Mouse (Mus musculus): Measurements from ENCODE around the gene Ly6g5c.

Gene Ly6g5c

GRCm38 (mm10) chr17:35140490-35140996 lies 32.5 kb downstream of the Ly6g5c start:
- DNase-seq (ENCODE audit: low spot score in 2 of 2) = no peak

- DNase-seq (ENCODE audit: low spot score in 2 of 2) = no peak
Observed at GRCm38 (mm10) chr17:35141971-35142370, 33.9 kb downstream of the Ly6g5c start.

- no peak for DNase-seq (ENCODE audit: low spot score in 2 of 2)
Observed at GRCm38 (mm10) chr17:35146139-35146538, 38.1 kb downstream of the Ly6g5c start.

DNA sequence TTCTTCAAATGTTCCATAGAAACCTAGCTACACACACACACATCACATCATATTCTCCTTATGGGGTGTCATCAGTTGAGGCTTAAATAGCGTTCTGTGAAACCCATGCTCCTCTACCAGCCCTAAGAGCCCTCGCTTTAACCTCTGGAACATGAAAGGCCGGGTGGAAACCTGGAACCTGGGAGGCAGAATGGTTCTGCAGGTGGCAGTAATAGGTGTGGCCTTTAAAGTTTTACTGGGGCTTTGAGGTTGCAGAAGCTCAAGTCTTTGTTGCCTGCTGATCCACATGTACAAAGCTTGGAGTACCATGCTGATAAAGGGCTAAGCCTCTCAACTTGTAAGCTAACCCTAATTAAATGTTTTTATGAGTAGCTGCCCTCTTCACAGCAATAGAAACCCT lies 39.3 kb downstream of the Ly6g5c start:
- no peak for DNase-seq (ENCODE audit: low spot score in 2 of 2)

GRCm38 (mm10) chr17:35147922-35148639 lies 40.0 kb downstream of the Ly6g5c start:
- DNase-seq (ENCODE audit: low spot score in 2 of 2) = no peak

GRCm38 (mm10) chr17:35152121-35152520 lies 44.0 kb downstream of the Ly6g5c start:
- DNase-seq (ENCODE audit: low spot score in 2 of 2) = no peak

- DNase-seq (ENCODE audit: low spot score in 2 of 2) = no peak
Observed at GRCm38 (mm10) chr17:35153077-35153476, 45.0 kb downstream of the Ly6g5c start.

DNA sequence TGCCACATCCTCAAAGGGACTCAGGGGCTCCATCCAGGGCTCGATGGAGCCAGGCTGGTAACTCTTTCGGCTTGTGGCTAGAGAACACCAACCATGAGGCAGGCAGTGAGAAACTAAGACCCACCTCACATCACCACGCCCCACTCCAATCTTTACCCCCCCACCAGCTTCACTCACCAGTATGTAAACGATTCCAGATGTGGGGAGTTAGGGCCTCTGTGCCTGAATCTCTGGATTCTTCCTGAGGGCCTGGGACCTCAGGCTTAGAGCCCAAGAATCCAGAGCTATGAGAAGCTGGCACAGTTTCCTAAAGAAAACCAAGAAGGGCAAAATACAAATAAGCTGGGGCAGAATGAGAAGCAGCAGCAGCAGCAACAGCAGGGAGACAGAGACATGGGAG lies 45.9 kb downstream of the Ly6g5c start:
- DNase-seq (ENCODE audit: low spot score in 2 of 2) = no peak

DNA sequence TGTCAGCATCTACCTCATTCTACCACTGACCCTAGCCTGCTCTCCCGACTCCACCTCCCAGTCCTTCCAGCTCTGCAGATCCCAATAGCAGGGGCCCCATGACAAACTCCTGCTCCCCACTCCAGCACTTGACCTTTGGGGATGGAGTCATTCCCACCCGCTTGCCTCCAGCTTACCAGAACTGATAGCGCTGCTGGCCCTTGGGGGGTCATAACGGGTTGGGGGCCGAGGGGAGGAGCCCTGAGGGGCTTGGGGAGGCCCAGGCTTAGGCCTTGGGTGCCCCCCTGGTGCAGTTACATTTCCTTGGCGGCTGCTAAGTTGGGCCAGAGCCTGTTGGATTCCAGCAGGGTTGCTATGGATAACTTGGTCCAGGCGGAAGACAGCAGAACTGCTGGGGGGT lies 46.5 kb downstream of the Ly6g5c start:
- no peak for DNase-seq (ENCODE audit: low spot score in 2 of 2)

- DNase-seq (ENCODE audit: low spot score in 2 of 2) = no peak
Observed at GRCm38 (mm10) chr17:35155451-35155850, 47.4 kb downstream of the Ly6g5c start.

GRCm38 (mm10) chr17:35156461-35157200 lies 48.6 kb downstream of the Ly6g5c start:
- no peak for DNase-seq (ENCODE audit: low spot score in 2 of 2)

GRCm38 (mm10) chr17:35157254-35157653 lies 49.2 kb downstream of the Ly6g5c start:
- no peak for DNase-seq (ENCODE audit: low spot score in 2 of 2)

- DNase-seq (ENCODE audit: low spot score in 2 of 2) = no peak
Observed at GRCm38 (mm10) chr17:35157661-35158175, 49.6 kb downstream of the Ly6g5c start.

DNA sequence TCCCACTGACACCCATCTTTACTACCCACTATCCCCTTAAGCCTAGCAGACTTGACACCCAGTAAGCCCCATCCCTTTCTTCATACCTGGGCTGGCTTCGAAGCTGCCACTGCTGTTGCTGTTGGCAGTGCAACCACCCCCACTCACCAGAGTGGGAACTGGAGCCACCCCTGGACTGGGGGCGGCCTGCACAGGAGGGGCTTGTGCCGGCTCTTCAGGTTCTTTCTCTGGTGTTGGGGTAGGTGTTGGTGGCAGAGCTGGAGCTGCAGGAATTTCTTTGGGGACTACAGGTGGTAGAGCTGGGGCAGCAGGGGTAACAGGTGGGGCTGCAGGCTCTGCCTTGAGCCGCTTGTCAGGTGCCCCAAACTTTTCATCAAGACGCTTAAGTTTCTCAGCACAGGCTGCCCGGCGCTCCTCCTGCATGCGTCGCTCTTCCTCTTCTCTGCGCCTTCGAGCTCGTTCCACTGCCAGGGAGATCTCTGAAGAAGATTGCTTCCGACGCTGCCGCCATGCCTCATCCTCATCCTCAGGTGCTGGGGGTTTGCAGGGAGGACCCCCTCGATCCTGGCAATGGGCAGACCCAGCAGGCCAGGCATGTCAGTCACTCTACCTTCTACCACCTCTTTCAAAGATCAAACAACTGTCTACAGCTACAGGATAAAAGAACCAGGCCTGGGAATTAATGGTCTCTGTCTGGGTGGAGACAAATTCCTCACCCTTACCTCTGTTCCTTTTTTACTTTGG lies 50.9 kb downstream of the Ly6g5c start:
- no peak for DNase-seq (ENCODE audit: low spot score in 2 of 2)

GRCm38 (mm10) chr17:35159638-35160037 lies 51.6 kb downstream of the Ly6g5c start:
- DNase-seq (ENCODE audit: low spot score in 2 of 2) = no peak

- DNase-seq (ENCODE audit: low spot score in 2 of 2) = no peak
Observed at GRCm38 (mm10) chr17:35161421-35161820, 53.3 kb downstream of the Ly6g5c start.

All from frontal cortex, postnatal 25 days (tissue).